Mouse (Mus musculus) MEL (cell line): ENCODE data around the gene Spag16.

ENCODE experiments used
- BHLHE40 ChIP-seq: IDR thresholded peaks from 2 replicates; pipeline ENCODE4 v1.6.1; 2012; ENCODE audit warnings: low read depth, mild to moderate bottlenecking, inconsistent platforms, low read length, improper control_type of control experiment, borderline replicate concordance
- CTCF ChIP-seq, 3 experiments: IDR thresholded peaks in 2 of 3; conservative IDR thresholded peaks in 1 of 3; 2 replicates each; pipeline ENCODE4 v1.5.1; 2011 to 2012; ENCODE audit warnings: low read length in 3 of 3, low read depth in 2 of 3, mild to moderate bottlenecking in 2 of 3, improper control_type of control experiment in 1 of 3, inconsistent platforms in 1 of 3, mixed read lengths in 1 of 3, moderate library complexity in 1 of 3; ENCODE audit not compliant: control insufficient read depth in 1 of 3, insufficient read depth in 1 of 3, poor library complexity in 1 of 3, severe bottlenecking in 1 of 3
- JUND ChIP-seq: IDR thresholded peaks from 2 replicates; pipeline ENCODE4 v1.6.1; 2011; ENCODE audit warnings: low read depth, mild to moderate bottlenecking, improper control_type of control experiment, low read length
- KAT2A ChIP-seq: conservative IDR thresholded peaks from 2 replicates; pipeline ENCODE4 v1.6.1; 2012; ENCODE audit warnings: low read depth, low read length, improper control_type of control experiment, inconsistent platforms
- MEF2A ChIP-seq: IDR thresholded peaks from 2 replicates; pipeline ENCODE4 v1.6.1; 2014; ENCODE audit warnings: low read depth, mild to moderate bottlenecking, inconsistent platforms, low read length, improper control_type of control experiment; ENCODE audit not compliant: poor library complexity, insufficient replicate concordance, severe bottlenecking; ENCODE audit errors: extremely low read depth
- NELFE ChIP-seq: IDR thresholded peaks from 2 replicates; pipeline ENCODE4 v1.6.1; 2011; ENCODE audit warnings: low read depth, low read length, improper control_type of control experiment
- POLR2A ChIP-seq, 2 experiments: IDR thresholded peaks; 2 replicates each; pipeline ENCODE4 v1.6.1; 2011 to 2012; ENCODE audit warnings: low read length in 2 of 2, mild to moderate bottlenecking in 2 of 2, control low read depth in 1 of 2, improper control_type of control experiment in 1 of 2, low read depth in 1 of 2, moderate library complexity in 1 of 2; ENCODE audit not compliant: control insufficient read depth in 1 of 2, insufficient read depth in 1 of 2, poor library complexity in 1 of 2
- TCF12 ChIP-seq: IDR thresholded peaks from 2 replicates; pipeline ENCODE4 v1.6.1; 2014; ENCODE audit warnings: low read depth, mild to moderate bottlenecking, inconsistent platforms, low read length, improper control_type of control experiment, moderate library complexity
- ZMIZ1 ChIP-seq: IDR thresholded peaks from 2 replicates; pipeline ENCODE4 v1.6.1; 2012; ENCODE audit warnings: low read depth, mild to moderate bottlenecking, inconsistent platforms, low read length, improper control_type of control experiment, moderate library complexity

GRCm38 (mm10) chr1:70265920-70266505 lies 439.2 kb downstream of the Spag16 start:
- TF ChIP-seq POLR2A (IDR thresholded peaks at IDR 0.05; ENCODE audit: control insufficient read depth in 1 of 2, insufficient read depth in 1 of 2, low read depth in 1 of 2, low read length in 2 of 2, poor library complexity in 1 of 2): no peak
- TF ChIP-seq CTCF (IDR thresholded peaks at IDR 0.05 in 2 of 3, conservative IDR thresholded peaks at IDR 0.05 in 1 of 3; ENCODE audit: control insufficient read depth in 1 of 3, insufficient read depth in 1 of 3, low read depth in 2 of 3, low read length in 3 of 3, poor library complexity in 1 of 3, severe bottlenecking in 1 of 3): no peak
- TF ChIP-seq NELFE: no peak
- no peak for TF ChIP-seq ZMIZ1
- TF ChIP-seq BHLHE40: no peak
- no peak for TF ChIP-seq MEF2A
- no peak for TF ChIP-seq TCF12
- no peak for TF ChIP-seq JUND
- TF ChIP-seq KAT2A: no peak
